Mouse (Mus musculus): ENCODE measurements at regions not wholly inside any gene's neighbourhood (a gene's known extent, or its start where the extent isn't known, plus 50 kb on each side); places are given as distances from the start of the nearest gene placed in this dataset.

GRCm38 (mm10) chr2:71644038-71644470 is 97.5 kb upstream of the Dlx2 start:
- no peak for DNase-seq

- no peak for DNase-seq
These were observed 97.4 kb upstream of the Itga6 start for GRCm38 (mm10) chr2:71647914-71648497.

DNA sequence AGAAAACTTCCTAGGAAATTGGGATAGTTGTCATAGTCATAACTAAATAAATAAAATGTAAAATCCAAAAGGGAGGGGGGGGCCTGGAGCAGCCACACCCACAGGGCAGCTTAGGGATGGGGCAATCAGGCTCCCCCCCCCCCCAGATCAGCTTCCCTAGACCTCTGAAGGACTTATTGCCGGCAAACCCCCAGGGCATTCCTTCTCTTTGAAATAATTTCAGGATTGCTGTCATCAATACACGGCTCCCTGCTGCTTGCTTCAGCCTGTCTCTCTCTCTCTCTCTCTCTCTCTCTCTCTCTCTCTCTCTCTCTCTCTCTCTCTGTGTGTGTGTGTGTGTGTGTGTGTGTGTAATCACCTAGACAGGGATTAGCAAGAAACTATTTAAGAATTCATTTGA is 93.8 kb upstream of the Itga6 start:
- DNase-seq: no peak

DNA sequence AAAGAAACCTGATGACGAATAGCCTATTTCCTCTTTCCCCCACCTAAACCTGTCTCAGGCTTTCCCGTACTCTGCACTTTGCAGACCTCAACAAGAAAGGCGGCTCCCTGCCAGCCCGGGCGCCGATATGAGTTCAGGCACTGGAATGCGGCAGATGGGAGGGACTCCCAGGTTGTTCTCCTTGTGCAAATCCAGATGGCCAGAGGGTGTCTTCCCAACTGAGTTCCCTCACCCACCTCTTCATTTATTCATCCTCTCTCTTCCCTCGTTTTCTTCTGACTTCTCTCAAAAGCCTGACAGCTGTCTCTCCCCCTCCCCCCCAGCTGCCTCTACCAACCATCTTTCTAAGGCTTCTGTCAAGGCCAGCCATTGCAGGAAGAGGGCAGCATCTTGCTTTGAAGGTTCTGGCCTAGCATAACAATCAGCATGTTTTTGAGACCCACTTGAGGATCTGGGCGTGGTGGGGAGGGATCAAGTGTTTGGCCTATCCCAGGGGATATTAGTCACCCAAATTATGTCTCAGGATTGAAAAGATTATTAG is 93.1 kb upstream of the Itga6 start:
- peak; percentile 26 to 47 for DNase-seq

DNA sequence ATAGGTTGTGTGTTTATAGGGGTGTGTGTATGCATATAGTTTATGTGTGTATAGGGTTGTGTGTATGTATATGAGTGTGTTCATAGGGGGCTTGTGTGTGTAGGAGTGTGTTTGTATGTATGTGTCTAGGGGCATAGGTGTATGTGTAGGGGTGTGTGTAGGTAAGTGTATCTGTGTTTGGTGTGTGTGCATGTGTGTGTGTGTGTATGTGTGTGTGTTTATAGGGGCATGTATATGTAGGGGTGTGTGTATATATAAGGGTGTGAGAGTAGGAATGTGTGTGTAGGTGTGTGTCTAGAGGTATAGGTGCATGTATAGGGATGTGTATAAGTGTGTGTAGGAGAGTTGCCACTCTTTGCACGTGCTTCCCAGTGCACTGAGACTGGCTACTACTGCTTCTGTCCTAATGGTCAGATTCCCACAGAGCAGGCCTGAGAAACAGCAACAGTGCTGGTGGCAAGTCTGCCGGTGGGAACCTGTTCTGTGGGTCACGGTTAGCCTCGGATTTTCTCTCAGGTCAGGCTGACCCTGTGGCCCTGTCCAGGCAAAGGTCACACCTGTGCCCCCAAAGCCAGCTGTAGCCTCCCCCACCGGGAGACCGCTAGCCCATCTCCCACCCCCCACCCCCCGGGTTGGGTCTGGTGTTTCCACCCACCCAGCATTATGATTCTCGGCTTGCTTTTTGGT is 90.5 kb upstream of the Itga6 start:
- no peak for DNase-seq

GRCm38 (mm10) chr2:71655504-71656390 is 89.7 kb upstream of the Itga6 start:
- DNase-seq: no peak

DNA sequence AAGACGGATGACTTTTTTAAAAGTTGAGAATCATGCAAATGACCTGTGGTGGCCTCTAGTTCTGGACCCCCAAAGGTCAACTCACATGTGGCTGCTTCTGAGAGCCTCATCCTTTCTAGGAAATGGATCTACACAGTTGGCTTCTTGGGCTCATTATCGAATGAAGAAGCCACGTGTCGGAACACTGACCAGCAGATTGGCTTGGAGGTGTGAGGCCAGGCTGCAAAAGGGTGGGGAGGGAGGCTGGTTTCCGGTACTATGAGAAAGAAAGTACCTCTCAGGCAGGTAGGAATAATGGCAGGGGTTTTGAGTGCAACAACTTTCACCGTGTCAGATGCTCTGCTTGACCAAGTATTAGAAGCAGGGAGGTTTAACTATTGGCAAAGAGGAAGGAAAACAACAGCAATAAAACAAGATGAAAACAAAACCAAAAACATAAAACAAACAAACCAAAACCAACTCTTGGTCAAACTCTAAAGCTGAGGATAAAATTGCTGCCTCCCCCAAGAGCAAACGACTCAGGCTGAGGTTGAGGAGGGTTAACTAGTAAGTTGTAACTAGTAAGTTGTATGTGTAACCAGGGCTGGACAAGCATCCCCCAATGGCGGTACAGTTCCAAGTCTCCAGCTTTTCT is 88.7 kb upstream of the Itga6 start:
- DNase-seq: no peak

DNA sequence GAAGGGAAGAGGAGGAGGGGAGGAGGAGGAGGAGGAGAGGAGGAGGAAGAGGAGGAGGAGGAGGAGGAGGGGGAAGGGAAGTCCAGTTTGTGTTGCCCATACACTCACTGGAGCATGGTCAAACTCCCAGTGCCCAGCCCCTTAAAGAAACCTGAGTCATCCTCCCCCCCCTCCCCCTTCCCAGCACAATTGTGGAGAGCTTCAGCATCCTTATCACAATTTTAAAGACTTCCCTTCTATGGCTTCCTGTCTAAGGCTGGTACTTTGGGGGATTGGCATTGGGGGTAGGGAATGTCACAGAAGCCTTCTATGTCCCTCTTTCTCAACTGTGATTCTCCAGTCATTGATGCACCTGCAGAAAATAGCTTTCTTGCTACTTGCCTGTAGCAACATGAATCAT is 84.0 kb upstream of the Itga6 start:
- DNase-seq: no peak

DNA sequence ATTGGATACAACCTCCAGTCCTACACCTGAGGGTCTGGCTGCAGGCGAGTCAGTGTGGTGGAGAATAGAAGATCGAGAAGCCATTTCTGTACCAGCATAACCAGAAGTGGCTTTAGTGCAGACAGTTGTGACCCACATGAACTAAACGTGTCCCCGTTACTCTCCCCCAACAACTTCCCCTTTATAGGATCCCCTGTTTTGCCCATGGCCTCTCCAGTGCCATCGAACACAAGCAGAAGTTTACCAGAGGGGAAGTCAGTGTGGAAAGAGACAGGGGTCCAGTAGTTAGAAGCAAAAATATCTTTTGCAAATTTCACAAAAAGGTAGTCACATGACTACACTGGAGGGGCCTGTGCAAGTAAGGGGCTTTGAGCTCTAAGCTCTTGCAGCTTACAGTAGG is 83.4 kb upstream of the Itga6 start:
- no peak for DNase-seq

GRCm38 (mm10) chr2:71663453-71663852 is 82.0 kb upstream of the Itga6 start:
- DNase-seq: no peak

DNA sequence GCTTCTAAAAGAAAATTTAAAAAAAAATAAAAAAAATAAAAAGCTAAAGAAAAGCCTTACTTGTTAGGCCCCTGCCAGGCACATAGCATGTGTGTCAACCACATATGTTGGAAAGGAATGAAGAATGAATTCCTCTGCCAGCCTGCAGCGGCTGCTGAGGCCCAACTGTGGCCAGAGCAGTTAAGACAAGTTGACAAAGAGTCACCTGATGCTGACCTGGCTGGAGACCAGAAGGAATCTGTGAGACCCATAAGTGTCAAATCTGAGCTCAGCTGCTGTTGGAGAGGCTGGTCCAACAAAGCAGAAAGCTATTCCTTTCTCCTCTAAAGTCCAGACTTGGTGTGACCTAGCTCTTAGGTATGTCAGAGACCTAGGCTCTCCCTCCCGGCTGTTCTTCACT is 78.5 kb upstream of the Itga6 start:
- DNase-seq: no peak

DNA sequence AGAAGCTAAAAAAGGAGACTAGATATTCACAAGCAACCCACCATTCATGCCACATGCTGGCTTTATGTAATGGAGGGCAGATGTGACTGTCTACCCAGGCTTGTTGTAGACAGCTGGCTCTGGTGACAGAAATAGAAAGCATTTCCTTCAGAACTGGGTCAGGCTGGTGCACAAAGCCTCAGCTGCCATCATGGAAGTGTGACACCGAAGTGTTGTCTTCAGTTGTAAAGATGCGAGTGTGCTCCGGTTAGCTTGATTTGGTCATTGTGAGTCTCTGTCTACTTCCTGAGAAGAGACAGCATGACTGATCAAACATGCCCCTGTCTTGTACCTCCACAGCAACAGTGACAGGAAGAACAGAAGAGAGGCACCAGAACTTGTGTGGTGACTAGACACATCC is 77.7 kb upstream of the Itga6 start:
- peak; percentile 38 to 71 for DNase-seq

DNA sequence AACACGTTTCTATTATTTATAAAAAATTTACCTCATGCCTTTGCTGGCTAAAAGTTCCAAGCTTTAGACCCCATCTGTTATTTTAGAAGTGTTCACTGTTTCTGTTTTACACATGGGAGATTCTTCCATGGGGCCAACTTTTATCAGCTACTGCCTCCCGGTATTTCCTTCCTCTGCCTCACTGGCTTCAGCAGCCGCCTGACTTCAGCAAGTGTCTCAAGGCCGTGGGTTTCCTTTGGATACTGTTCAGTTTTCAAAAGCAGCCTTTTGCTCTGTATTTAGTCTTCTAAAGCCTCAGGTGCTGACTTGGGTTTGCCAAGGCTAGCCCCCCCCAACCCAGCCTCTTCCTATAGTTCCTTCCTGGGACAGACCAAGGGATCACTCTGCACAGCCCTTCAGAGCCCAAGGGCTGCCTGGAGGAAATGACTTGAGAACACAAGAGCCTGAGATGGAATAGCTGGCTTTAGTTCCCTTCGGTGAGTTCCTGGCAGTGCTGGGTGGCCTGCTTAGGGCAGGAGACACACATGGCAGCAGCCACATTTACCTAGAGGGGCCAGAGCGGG is 75.1 kb upstream of the Itga6 start:
- DNase-seq: no peak

- DNase-seq: no peak
These were observed 74.5 kb upstream of the Itga6 start for GRCm38 (mm10) chr2:71670882-71671281.

- DNase-seq: no peak
These were observed 72.1 kb upstream of the Itga6 start for GRCm38 (mm10) chr2:71673087-71673920.

GRCm38 (mm10) chr2:71680746-71681145 is 64.7 kb upstream of the Itga6 start:
- no peak for DNase-seq

DNA sequence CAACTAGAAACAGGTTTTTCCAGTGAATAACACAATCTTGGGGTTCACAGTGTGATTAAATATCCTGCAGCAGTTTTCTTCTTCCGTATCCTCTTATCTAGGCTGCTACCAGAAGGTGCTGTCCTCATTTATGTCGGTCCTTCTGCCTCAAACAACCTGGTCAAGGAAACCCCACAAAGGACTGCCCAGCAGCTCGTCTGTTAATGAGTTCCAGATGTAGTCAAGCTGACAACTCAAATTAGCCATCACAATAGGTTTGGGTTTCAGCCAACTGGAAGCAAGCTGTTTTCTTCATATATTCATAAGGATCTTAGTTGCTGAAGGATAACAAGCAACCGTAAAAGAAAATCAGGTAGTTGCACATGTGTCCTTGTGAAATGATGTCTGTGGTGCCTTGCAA is 64.3 kb upstream of the Itga6 start:
- DNase-seq: no peak

- DNase-seq: no peak
These were observed 62.0 kb upstream of the Itga6 start for GRCm38 (mm10) chr2:71683375-71683774.

- DNase-seq: no peak
These were observed 60.2 kb upstream of the Itga6 start for GRCm38 (mm10) chr2:71685239-71685638.

DNA sequence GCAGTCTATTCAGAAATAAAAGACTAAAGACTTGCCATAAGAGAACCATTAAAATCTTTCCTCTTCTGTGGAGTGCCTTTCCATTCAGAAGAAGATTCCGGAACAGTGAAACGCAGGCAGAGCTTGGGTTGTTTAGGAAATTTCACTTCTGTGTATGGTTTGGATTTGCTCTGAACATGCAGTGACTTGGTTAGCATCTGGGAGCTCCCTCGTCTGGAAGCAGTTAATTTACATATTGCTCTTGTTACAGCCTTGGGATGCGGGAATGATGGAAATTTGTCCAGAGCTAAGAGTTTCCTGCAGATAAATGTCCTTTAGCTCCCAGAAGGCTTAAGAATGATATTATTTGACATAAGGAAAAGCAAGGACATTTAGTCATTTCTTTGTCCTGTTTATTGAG is 56.4 kb upstream of the Itga6 start:
- DNase-seq: no peak

GRCm38 (mm10) chr2:71690277-71691161 is 54.9 kb upstream of the Itga6 start:
- DNase-seq: no peak

All from thymus, adult 18-20 months (tissue).